Mouse (Mus musculus): ENCODE measurements at regions not wholly inside any gene's neighbourhood (a gene's known extent, or its start where the extent isn't known, plus 50 kb on each side); places are given as distances from the start of the nearest gene placed in this dataset.

DNA sequence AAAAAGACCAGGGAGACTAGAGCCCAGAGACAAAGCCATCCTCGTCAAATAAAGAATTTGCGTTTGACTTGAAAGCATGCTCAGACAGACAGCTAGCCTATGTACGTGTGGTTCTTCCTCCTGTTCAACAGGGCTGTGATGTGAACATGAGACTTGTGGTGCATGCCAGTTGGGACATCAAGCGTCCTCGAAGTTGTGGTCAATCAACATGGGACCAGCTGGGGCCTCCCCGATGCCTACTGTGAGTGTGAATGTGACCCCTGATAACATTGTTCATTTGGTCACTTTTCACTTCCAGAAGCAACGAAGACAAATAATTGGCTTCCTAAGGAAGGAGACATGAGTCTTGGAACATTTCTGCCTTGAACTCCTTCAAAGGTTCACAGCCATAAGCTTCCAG lies 79.8 kb upstream of the Kdr start:
- Histone ChIP-seq H3K36me3 (no peaks in the 10 kb centered on the region), H3K4me1 (no peaks in the 10 kb centered on the region), H3K4me2 (replicated peaks) (no peak overlapping the region), H3K9ac (no peak overlapping the region), H3K27me3 (no peaks in the 10 kb centered on the region), H3K4me3 (replicated peaks) (no peak overlapping the region), H3K27ac (replicated peaks) (no peak overlapping the region), H3K9me3 (replicated peaks) (no peaks in the 10 kb centered on the region)
- 81% methylated on average over 7 of the region's 7 CpGs for WGBS
- ATAC-seq (ENCODE audit: insufficient number of reproducible peaks, low FRiP score, low TSS enrichment, low read depth): no peak

DNA sequence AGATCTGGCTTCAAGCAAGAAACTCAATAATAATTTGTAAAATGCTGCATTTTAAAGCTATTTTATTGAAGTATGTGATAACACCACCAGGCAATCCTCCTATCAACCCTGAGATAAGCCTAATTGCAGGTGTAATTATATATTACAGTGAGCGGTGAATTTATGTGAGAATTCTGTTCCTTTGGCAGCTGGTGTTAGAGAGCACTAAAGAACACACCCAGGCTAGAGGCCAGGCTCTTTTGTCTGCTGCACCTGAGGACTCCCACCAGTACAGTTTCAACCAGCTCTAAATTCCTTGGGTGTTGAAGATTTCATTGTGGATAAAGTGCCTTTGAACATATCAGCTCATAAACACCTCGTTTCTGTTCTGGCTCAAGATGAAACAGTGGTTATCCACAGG lies 77.6 kb upstream of the Kdr start:
- no peak overlapping the region for H3K4me3 ChIP-seq (replicated peaks)
- H3K27ac ChIP-seq (replicated peaks): no peak overlapping the region
- ATAC-seq (ENCODE audit: insufficient number of reproducible peaks, low FRiP score, low TSS enrichment, low read depth): no peak
- H3K9ac ChIP-seq: no peak overlapping the region
- no peaks in the 10 kb centered on the region for H3K9me3 ChIP-seq (replicated peaks)
- no peak overlapping the region for H3K4me2 ChIP-seq (replicated peaks)
- H3K36me3 ChIP-seq: no peaks in the 10 kb centered on the region
- 53% methylated on average over 2 of the region's 2 CpGs for WGBS
- H3K4me1 ChIP-seq: no peaks in the 10 kb centered on the region
- no peaks in the 10 kb centered on the region for H3K27me3 ChIP-seq

DNA sequence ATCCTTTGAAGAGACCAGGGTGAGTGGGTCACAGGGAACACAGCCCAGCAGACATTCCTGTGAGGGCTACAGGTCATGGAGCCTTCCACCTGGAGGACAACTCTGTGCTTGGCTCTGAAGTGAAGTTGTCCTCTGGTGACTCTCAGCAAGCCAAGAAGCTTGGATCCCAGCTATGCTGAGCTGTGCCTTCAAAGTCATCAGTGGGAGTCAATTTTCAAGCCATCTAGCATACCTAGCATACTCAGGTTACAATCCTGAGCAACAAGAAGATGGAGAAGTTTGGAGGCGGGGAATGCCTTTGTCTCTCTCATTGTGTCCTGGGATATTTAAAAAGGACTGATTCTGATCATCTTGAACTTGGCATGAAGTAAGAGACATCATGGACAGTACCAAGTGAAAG lies 74.5 kb upstream of the Kdr start:
- Histone ChIP-seq H3K9ac (no peak overlapping the region), H3K4me1 (no peaks in the 10 kb centered on the region), H3K27ac (replicated peaks) (no peak overlapping the region), H3K9me3 (replicated peaks) (no peaks in the 10 kb centered on the region), H3K4me2 (replicated peaks) (no peak overlapping the region), H3K27me3 (no peaks in the 10 kb centered on the region), H3K4me3 (replicated peaks) (no peak overlapping the region), H3K36me3 (no peaks in the 10 kb centered on the region)
- WGBS: 84% methylated on average over 1 of the region's 1 CpGs
- no peak for ATAC-seq (ENCODE audit: insufficient number of reproducible peaks, low FRiP score, low TSS enrichment, low read depth)

DNA sequence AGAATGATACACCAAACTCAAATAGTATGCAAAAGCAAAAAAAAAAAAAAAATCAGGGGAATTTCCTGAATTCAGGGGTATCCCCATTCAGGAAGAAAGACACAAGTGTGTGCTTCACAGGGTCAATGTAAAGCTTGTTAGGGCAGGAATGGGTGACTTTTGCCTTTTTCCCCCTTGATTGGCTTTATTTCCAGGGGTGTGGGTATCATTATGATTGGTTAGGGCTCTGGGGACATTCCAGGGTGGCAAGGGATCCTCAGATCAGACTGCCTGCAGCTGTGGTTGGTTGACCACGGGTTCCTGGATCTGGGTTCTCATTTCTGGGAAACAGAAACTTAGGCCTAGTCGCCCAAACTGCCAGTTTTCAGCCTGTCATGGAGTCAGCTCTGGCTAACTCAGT lies 73.4 kb upstream of the Kdr start:
- Histone ChIP-seq H3K36me3 (no peaks in the 10 kb centered on the region), H3K4me1 (no peaks in the 10 kb centered on the region), H3K27me3 (no peaks in the 10 kb centered on the region), H3K9ac (no peak overlapping the region), H3K4me2 (replicated peaks) (no peak overlapping the region), H3K4me3 (replicated peaks) (no peak overlapping the region), H3K27ac (replicated peaks) (no peak overlapping the region), H3K9me3 (replicated peaks) (no peaks in the 10 kb centered on the region)
- no peak for ATAC-seq (ENCODE audit: insufficient number of reproducible peaks, low FRiP score, low TSS enrichment, low read depth)
- 76% methylated on average over 2 of the region's 2 CpGs for WGBS

DNA sequence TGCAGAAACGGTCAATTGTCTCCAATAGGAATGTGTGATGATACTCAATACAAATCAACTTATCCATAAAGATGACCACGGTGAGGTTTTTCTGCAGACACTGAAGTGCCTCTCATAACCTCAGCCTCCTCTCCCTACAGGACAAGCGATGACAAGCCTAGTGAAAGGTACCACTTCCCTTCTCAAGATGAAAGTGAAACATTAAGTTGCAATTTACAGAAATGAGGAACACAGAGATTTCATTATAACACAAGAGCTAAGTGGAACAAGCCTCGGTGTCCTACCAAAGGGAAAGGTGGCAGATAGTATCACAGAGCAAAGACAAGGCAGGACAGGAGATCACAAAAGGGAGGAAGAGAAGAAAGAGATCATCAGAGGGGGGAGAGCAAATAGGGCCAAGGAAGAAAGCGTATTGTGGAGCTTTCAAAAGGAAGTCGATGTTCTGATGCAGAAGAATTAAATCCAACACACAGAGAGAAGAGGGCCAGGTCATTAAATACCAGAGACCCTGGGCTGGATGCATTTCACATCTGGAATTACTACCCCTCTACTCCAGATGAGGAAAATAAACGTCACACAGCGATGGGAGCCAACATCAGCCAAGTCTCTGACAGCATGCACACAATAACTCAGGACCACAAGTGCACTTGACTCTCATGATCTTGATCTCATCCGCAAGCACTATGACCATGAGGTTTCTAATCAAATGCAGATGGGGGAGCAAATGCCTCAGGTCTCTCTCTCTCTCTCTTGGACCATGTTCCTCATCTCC lies 70.0 kb upstream of the Kdr start:
- Histone ChIP-seq H3K36me3 (no peaks in the 10 kb centered on the region), H3K27ac (replicated peaks) (no peak overlapping the region), H3K4me3 (replicated peaks) (no peak overlapping the region), H3K4me2 (replicated peaks) (no peak overlapping the region), H3K27me3 (no peaks in the 10 kb centered on the region), H3K9me3 (replicated peaks) (no peaks in the 10 kb centered on the region), H3K4me1 (no peaks in the 10 kb centered on the region), H3K9ac (no peak overlapping the region)
- ATAC-seq (ENCODE audit: insufficient number of reproducible peaks, low FRiP score, low TSS enrichment, low read depth): no peak
- WGBS: 66% methylated on average over 9 of the region's 9 CpGs

DNA sequence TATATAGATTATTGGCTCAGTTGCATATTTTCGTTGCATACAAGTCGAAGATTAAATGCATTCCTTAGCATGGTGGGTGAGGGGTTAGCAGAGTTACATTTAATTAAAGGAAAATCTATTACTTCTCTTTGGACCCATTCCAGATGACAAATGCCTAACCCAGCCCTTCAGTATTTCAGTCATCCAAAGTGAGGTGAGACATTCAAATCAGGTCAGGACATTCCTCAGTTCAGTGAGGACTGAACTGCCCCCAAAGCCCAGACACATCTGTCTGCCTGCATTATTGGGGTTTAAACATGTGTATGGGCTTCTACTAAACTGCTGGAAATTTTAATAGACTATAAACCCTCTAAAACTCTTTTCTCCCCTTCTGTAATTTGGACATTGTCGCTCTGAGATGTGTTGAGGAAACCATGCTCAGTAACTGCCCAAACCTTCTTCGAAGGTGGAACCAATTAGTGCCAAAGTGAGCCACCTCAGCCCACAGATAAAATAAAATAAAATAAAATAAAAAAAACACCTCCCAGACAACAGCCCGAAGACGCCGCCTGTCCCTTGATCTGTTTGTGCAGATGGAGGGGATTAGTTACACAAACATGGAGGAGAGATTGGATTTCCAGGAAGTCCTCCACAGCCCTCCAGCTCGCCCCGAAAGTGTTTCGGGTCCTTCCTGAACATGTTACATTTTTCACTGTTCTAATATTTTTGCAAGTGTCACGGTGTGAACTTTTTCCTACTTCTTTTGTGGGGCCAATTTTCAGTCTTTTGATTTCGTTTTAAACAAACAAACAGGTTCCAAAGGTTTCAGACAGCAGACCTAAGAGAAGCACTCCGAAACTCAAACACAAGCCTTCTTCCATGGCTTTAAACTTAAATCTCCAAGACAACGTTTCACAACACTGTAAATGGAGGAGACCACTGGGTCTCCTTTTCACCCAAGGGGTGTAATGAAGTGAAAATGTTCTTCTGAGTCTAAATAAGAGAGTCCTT lies 65.6 kb upstream of the Kdr start:
- Histone ChIP-seq H3K9ac (no peak overlapping the region), H3K9me3 (replicated peaks) (no peaks in the 10 kb centered on the region), H3K4me3 (replicated peaks) (no peak overlapping the region), H3K36me3 (no peaks in the 10 kb centered on the region), H3K27me3 (no peaks in the 10 kb centered on the region), H3K4me1 (no peaks in the 10 kb centered on the region), H3K27ac (replicated peaks) (no peak overlapping the region), H3K4me2 (replicated peaks) (no peak overlapping the region)
- no peak for ATAC-seq (ENCODE audit: insufficient number of reproducible peaks, low FRiP score, low TSS enrichment, low read depth)
- WGBS: 29% methylated on average over 14 of the region's 14 CpGs

DNA sequence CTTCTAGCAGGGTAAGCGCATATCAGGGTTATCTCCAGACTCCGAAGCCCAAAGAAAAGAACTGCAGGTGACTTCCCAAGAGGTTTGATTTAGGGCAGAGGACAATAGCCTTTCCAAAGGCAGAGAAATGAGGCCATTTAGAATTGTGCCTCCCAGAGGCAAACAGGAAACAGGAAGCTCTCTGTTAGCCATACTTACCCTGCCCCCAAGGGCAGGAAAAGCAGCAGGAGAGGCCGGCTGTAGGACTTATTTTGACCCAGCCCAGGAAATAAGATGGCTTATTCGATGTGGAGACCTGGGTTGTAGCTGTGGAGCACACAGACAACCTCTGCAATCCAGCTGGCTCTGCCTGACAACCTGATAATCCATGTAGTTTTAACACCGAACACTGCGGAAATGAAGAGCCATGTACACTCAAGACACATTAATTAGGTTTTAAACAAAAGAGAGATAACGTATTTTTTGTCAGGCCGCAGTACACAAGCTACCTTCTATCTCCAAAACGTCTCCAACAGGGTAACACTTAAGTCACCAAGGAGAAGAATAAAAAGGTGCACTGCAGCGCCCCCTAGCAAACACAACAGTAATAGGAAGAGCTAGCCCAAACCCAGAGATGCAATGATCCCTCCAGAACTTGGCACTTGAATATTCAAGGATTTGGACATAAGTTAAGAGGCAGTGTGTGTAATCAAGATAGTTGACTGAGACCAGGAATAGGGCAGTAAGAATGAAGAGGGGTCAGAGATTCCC lies 62.4 kb upstream of the Kdr start:
- H3K4me2 ChIP-seq (replicated peaks): no peak overlapping the region
- no peak overlapping the region for H3K4me3 ChIP-seq (replicated peaks)
- ATAC-seq (ENCODE audit: insufficient number of reproducible peaks, low FRiP score, low TSS enrichment, low read depth): no peak
- H3K9me3 ChIP-seq (replicated peaks): no peaks in the 10 kb centered on the region
- H3K27ac ChIP-seq (replicated peaks): no peak overlapping the region
- 60% methylated on average over 10 of the region's 10 CpGs for WGBS
- H3K9ac ChIP-seq: no peak overlapping the region
- no peaks in the 10 kb centered on the region for H3K27me3 ChIP-seq
- H3K36me3 ChIP-seq: no peaks in the 10 kb centered on the region
- no peaks in the 10 kb centered on the region for H3K4me1 ChIP-seq

DNA sequence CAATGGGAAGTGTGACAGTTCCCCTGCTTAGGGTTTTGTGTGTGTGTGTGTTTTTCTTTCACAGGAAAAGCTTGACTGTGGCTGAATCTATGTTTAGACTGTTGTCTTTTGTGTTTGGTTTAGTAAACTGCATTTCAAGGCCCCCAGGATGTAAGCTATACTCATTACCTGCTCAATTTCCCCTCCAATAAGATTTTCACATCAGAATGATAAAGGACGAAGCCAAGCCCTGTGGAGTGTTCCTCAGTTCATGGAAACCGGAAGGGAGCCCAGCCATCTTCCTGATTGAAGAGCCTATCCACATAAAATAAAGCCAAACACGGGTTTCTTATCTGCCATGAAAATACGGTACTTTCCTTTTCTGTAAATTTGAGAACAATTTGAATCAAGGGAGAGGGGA lies 50.5 kb upstream of the Kdr start:
- 38% methylated on average over 4 of the region's 4 CpGs for WGBS
- H3K27ac ChIP-seq (replicated peaks): no peak overlapping the region
- H3K9ac ChIP-seq: no peak overlapping the region
- H3K4me2 ChIP-seq (replicated peaks): no peak overlapping the region
- H3K27me3 ChIP-seq: no peaks in the 10 kb centered on the region
- H3K9me3 ChIP-seq (replicated peaks): no peaks in the 10 kb centered on the region
- H3K36me3 ChIP-seq: no peaks in the 10 kb centered on the region
- H3K4me3 ChIP-seq (replicated peaks): no peak overlapping the region
- H3K4me1 ChIP-seq: no peaks in the 10 kb centered on the region
- ATAC-seq (ENCODE audit: insufficient number of reproducible peaks, low FRiP score, low TSS enrichment, low read depth): no peak

All from embryonic facial prominence, embryonic 15.5 days (tissue).